Mouse (Mus musculus) midbrain, embryonic 16.5 days (tissue): ENCODE measurements around the gene Sirt4. TPM values are rescaled to one million over a fixed set of nuclear protein-coding genes. Genes with fewer than 3 reads are reported as not detected.
A peak's percentile ranks its signal among the peaks of the same experiment; 100 is the strongest.
"Not testable (repeated sequence)": the region's sequence is repeated elsewhere in the genome, so short reads cannot be mapped to it uniquely, and the experiment has no call there.

ENCODE experiments used
- ATAC-seq: fragments of 200-750 bp; cut with Nextera tagmentation; 2 replicates; pipeline ENCODE4 v1.8.0; 2017; ENCODE audit warnings: moderate TSS enrichment
- H3K27ac ChIP-seq: fragments of 300-500 bp; sonication (generic); 2 replicates; pipeline ENCODE4 v1.5.1; 2014; ENCODE audit warnings: mild to moderate bottlenecking, low read length, mixed read lengths
- H3K27me3 ChIP-seq: fragments of 300-500 bp; sonication (generic); 2 replicates; pipeline ENCODE4 v1.6.1; 2014; ENCODE audit warnings: low read depth, low read length, mixed read lengths; ENCODE audit not compliant: control insufficient read depth, insufficient read depth
- H3K36me3 ChIP-seq: fragments of 300-500 bp; sonication (generic); 2 replicates; pipeline ENCODE4 v1.6.1; 2014; ENCODE audit warnings: mild to moderate bottlenecking, low read length, moderate library complexity, mixed read lengths; ENCODE audit not compliant: control insufficient read depth, insufficient read depth
- H3K4me1 ChIP-seq: fragments of 300-500 bp; sonication (generic); 2 replicates; pipeline ENCODE4 v1.6.1; 2014; ENCODE audit warnings: mild to moderate bottlenecking, low read length, mixed read lengths; ENCODE audit not compliant: control insufficient read depth, insufficient read depth
- H3K4me2 ChIP-seq: fragments of 300-500 bp; sonication (generic); 2 replicates; pipeline ENCODE4 v1.6.1; 2014; ENCODE audit warnings: mild to moderate bottlenecking, low read length, mixed read lengths
- H3K4me3 ChIP-seq: fragments of 300-500 bp; sonication (generic); 2 replicates; pipeline ENCODE4 v1.5.1; 2014; ENCODE audit warnings: low read depth, mild to moderate bottlenecking, low read length, moderate library complexity, mixed read lengths
- H3K9ac ChIP-seq: fragments of 300-500 bp; sonication (generic); 2 replicates; pipeline ENCODE4 v1.6.1; 2014; ENCODE audit warnings: low read depth, low read length, mixed read lengths
- H3K9me3 ChIP-seq: fragments of 300-500 bp; sonication (generic); replicated peaks from 2 replicates; pipeline ENCODE4 v1.6.1; 2014; ENCODE audit warnings: mild to moderate bottlenecking, low read length, mixed read lengths; ENCODE audit not compliant: control insufficient read depth, poor library complexity, severe bottlenecking
- WGBS: fragments of 180-500 bp; shearing (Covaris S2); extraction: QIAGEN DNeasy Blood & Tissue Kit; methylation state at CpG from one replicate; pipeline ENCODE4 v1.1.7; 2014; 5-methylcytosine and 5-hydroxymethylcytosine counted together
- polyA plus RNA-seq: library from polyadenylated mRNA; unstranded; fragments of >200 nt; fragmentation: Nextera tagmentation; extraction: Ambion mirVana; gene quantifications from 2 replicates; pipeline ENCODE4 v1.2.1, GENCODE M21; 2015

The Sirt4 gene
- polyA plus RNA-seq, 1 experiment from 2014 or later = 32.3 TPM

DNA sequence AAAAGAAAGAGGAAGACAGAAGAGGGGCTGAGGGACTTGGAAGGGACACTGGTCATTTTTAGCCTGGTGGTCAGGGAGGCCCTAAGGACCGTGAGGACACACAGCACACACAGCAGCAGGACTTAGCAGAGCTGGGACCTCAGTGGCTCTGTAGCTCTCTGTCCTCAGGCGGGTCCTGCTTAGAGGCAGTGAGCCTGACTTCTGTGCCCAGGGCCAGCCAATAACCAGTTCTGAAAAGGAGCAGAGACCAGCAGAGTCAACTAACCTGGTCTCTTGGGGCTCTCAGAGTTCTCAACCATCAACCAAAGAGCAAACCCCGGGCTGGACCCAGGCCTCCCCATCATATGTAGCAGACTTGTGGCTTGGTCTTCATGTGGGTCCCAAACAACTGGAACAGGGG lies 35.3 kb downstream of the Sirt4 start:
- 89% methylated on average over 3 of the region's 3 CpGs for WGBS
- Histone ChIP-seq H3K27me3 (no peaks in the 10 kb centered on the region), H3K9ac (no peak overlapping the region), H3K27ac (no peak overlapping the region), H3K9me3 (no peaks in the 10 kb centered on the region), H3K4me2 (no peak overlapping the region), H3K4me3 (no peak overlapping the region), H3K4me1 (no peaks in the 10 kb centered on the region), H3K36me3 (peaks cover 34% of the 10 kb centered on the region)
- no peak for ATAC-seq

DNA sequence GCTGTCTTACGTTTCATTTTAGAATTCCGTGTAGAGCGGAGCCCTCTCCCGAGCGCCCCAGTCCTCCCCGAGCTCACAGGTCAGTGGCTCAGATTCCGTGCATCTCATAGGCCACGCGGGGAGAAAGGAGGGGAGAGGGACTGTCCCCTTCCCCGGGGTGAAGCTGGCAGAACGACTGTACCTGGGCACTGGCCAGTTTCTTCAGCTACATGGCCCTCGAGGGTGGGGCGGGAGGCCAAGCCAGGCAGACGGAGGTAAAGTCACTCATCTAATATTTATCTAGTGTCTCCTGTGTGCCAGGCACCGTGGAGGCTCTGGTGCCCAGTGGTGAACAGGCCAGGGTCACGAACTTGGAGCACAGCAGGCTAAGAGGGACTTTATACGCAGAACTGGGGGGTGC lies 37.4 kb downstream of the Sirt4 start:
- Histone ChIP-seq H3K9ac (no peak overlapping the region), H3K4me3 (no peak overlapping the region), H3K27me3 (no peaks in the 10 kb centered on the region), H3K4me2 (no peak overlapping the region), H3K4me1 (no peaks in the 10 kb centered on the region), H3K9me3 (no peaks in the 10 kb centered on the region), H3K27ac (no peak overlapping the region), H3K36me3 (peaks cover 47% of the 10 kb centered on the region)
- no peak for ATAC-seq
- 79% methylated on average over 17 of the region's 17 CpGs for WGBS

DNA sequence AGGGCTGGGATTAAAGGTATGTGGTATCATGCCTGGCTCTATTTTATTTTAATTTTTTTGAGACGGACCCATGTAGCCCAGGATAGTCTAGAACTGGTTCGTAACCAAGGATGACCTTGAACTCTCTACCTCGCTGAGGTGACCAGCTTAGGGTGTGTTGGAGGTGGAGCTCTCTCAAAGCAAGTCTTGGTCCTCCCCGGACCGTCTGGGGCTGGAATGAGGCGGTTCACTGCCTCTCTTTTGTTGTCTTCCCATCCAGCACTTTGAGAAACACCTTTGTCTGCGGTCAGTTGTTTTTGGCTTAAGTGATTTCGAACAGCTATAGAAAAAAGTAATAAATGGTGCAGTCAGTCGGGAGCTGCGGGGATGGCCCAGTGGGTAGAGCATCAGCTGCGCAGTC lies 40.4 kb downstream of the Sirt4 start:
- WGBS = 70% methylated on average over 11 of the region's 11 CpGs
- Histone ChIP-seq H3K4me1 (peaks cover 4% of the 10 kb centered on the region; the same call in 1 of the 2 replicates), H3K4me2 (no peak overlapping the region), H3K27me3 (no peaks in the 10 kb centered on the region), H3K9ac (no peak overlapping the region), H3K36me3 (peaks cover 36% of the 10 kb centered on the region), H3K27ac (no peak overlapping the region), H3K4me3 (no peak overlapping the region), H3K9me3 (no peaks in the 10 kb centered on the region)
- no peak for ATAC-seq

DNA sequence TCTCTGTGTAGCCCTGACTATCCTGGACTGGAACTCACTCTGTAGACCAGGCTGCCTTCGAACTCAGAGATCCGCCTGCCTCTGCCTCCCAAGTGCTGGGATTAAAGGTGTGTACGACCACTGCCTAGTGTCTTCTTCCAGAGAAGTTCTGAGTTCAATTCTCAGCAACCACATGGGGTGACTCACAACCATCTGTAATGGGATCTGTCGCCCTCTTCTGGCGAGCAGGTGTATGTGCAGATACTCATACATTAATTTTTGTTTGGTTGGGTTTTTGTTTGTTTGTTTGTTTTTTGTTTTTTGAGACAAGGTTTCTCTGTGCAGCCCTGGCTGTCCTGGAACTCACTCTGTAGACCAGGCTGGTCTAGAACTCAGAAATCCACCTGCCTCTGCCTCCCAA lies 41.9 kb downstream of the Sirt4 start:
- H3K36me3 ChIP-seq = peaks cover 35% of the 10 kb centered on the region
- peaks cover 19% of the 10 kb centered on the region for H3K4me1 ChIP-seq
- not testable (repeated sequence) for H3K9me3 ChIP-seq, H3K27ac ChIP-seq, H3K27me3 ChIP-seq, H3K4me2 ChIP-seq, H3K4me3 ChIP-seq, ATAC-seq, H3K9ac ChIP-seq
- 66% methylated on average over 5 of the region's 5 CpGs for WGBS

DNA sequence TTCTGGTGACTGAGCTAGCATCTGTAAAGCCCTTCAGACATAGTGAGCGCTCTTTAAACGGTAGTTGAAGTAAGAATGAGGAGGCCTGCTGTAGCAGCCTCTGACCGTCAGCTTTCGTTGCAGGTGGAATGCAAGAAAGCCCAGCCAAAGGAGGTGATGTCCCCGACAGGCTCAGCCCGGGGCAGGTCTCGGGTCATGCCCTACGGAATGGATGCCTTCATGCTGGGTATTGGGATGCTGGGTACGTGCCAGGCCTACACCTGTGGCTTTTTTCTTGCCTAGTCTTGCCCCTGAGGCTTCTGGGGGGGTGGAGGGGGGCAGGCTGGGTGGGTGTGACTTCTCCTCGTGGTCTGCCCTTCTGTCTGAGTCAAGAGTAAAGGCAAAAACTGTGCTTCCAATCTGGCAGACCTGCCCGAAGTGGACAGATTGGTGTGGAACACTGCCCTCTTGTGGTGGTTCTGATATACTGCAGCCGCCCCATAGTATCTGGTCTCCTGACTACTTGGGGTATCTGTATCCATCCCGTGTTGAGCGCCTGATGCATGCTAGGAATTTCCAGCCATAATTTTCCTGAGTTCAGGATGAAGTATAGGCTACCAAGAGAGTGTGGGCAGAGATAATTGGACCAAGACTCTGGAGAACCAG lies 43.2 kb downstream of the Sirt4 start:
- H3K4me3 ChIP-seq = no peak overlapping the region
- peaks cover 31% of the 10 kb centered on the region for H3K36me3 ChIP-seq
- no peak overlapping the region for H3K9ac ChIP-seq
- ATAC-seq = no peak
- WGBS = 22% methylated on average over 14 of the region's 14 CpGs
- H3K27me3 ChIP-seq = no peaks in the 10 kb centered on the region
- peaks cover 31% of the 10 kb centered on the region for H3K4me1 ChIP-seq
- H3K9me3 ChIP-seq = no peaks in the 10 kb centered on the region
- no peak overlapping the region for H3K4me2 ChIP-seq
- H3K27ac ChIP-seq = peak overlapping the region; percentile 36; the same call in 1 of the 2 replicates

DNA sequence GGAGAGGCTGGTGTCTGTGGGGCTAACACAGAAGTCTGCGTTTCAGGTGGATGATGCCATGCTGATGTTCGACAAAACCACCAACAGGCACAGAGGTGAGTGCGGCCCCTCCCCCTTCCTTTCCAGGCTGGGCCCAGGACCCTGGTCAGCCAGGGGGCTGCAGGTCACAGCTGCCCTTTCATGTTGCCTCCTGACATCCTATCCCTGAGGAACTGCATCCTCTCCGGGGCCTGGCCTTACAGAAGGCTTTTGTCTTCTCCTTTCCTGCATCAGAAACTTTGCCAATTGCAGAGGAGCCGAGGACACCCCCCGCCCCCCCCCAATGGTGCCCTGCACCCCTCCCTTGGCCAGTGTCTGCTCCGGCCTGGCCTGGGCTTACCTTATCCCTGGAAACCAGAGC lies 45.9 kb downstream of the Sirt4 start:
- Histone ChIP-seq H3K27ac (peak overlapping the region; percentile 98), H3K4me2 (peak overlapping the region; percentile 17), H3K9me3 (no peaks in the 10 kb centered on the region), H3K4me1 (peaks cover 57% of the 10 kb centered on the region), H3K36me3 (peaks cover 14% of the 10 kb centered on the region), H3K9ac (peak overlapping the region; percentile 41), H3K27me3 (no peaks in the 10 kb centered on the region), H3K4me3 (no peak overlapping the region)
- no peak for ATAC-seq
- WGBS = 18% methylated on average over 7 of the region's 7 CpGs

DNA sequence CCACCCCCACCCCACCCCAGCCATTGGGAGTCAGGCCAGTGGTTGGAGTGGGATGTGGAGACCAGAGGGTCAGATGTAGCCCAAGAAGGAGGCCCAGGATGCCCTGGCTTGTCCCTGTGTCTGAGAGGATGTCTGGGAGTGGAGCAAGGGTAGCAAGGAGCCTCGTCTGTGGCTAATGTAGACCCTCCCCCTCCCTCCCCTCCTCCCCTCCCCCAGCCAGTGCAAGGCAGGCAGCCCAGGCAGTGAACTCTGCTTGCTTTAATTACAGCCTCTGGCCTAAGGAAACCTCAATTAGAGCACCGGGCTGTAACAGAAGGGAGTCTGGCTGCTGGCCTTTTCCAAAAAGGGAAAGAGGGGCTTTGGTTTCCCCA lies 46.6 kb downstream of the Sirt4 start:
- peak overlapping the region; percentile 10; the same call in 1 of the 2 replicates for H3K4me2 ChIP-seq
- WGBS = 6% methylated on average over 2 of the region's 2 CpGs
- no peak for ATAC-seq
- peak overlapping the region; percentile 98 for H3K27ac ChIP-seq
- peak overlapping the region; percentile 11; the same call in 1 of the 2 replicates for H3K9ac ChIP-seq
- peaks cover 7% of the 10 kb centered on the region for H3K36me3 ChIP-seq
- H3K9me3 ChIP-seq = no peaks in the 10 kb centered on the region
- H3K4me3 ChIP-seq = no peak overlapping the region
- no peaks in the 10 kb centered on the region for H3K27me3 ChIP-seq
- peaks cover 62% of the 10 kb centered on the region for H3K4me1 ChIP-seq

DNA sequence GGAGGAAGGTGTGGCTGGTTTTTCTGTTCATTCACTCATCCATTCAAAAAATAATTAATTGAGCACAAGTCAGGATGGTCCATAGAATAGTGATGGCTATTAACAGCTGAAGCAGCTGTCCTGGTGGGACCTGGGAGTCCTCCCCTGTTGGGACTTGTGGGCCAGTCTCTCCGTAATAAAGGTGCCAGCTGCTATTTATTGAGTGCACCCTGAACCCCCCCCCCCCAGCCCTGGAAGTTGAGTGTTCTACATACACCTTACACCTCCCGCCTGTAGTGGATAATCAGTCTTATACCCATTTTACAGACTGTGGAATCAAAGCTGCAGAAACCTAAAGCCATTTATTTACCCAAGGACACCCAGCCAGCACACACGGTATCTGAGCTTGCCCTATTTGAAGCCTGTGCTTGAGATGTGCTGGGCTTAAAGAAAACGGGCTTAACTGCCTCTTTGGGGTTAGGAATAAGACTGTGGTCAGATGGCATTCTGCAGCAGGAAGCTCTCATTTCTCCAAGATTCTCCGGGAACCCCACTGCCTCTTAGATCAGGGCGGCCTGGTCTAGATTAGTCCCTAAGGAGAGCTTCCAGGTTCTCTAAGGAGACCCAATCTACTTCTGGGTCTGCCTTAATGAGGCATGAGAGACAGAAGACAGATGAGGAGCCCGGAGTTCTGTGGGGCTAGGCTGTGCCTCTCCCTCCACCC lies 47.1 kb downstream of the Sirt4 start:
- ATAC-seq = no peak
- no peaks in the 10 kb centered on the region for H3K9me3 ChIP-seq
- 15% methylated on average over 7 of the region's 7 CpGs for WGBS
- no peaks in the 10 kb centered on the region for H3K27me3 ChIP-seq
- peak overlapping the region; percentile 67 for H3K4me2 ChIP-seq
- peak overlapping the region; percentile 98 for H3K27ac ChIP-seq
- no peak overlapping the region; the same call in 1 of the 2 replicates for H3K4me3 ChIP-seq
- peaks cover 68% of the 10 kb centered on the region for H3K4me1 ChIP-seq
- H3K36me3 ChIP-seq = 0 out of 2 replicates have a peak, but pooled peaks cover 4% of the 10 kb centered on the region
- peak overlapping the region; percentile 81; the same call in 1 of the 2 replicates for H3K9ac ChIP-seq

DNA sequence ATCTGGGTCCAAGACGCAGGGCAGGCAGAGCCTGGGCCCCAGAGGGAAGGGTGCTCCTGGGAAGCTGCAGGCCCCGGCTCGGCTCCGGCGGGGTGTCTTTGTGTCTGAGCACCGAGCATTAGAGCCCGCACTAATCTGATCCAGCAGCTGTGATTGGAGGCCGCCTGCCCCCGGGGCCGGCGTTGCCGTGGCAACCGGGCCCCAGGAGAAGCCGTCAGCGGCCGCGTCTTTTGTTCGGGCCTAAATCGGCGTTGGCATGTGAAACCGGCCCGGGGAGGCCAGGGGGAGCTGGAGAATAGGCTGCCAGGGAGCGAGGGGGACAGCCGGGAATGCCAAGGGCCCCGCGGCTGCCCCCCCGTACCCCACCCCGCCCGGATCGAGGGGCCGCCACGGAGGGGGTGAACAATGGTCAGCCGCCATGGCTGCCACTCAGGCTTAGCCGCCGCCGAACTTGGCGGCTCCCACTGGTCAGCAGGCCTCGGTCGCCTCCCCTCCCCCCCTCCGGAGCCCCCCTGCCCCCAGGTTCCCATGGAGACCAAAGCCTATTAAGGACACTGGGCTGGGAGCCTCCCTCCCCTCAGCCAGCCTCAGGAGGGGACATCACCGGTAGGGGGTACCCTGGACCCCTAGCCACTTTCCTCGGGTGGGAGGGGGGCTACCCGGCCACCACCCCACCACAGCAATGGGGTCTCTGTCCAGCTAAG lies 48.0 kb downstream of the Sirt4 start:
- WGBS = under 1% methylated on average over 38 of the region's 43 CpGs
- H3K4me3 ChIP-seq = peak overlapping the region; percentile 28

More for the DNA sequence above, 48.0 kb downstream of the Sirt4 start:
- Histone ChIP-seq H3K27me3 (no peaks in the 10 kb centered on the region), H3K27ac (peak overlapping the region; percentile 98), H3K4me1 (peaks cover 76% of the 10 kb centered on the region), H3K9me3 (no peaks in the 10 kb centered on the region), H3K4me2 (peak overlapping the region; percentile 67), H3K36me3 (0 out of 2 replicates have a peak, but pooled peaks cover 4% of the 10 kb centered on the region), H3K9ac (peak overlapping the region; percentile 81)
- peak; percentile 91 for ATAC-seq
